Mouse (Mus musculus) CD4-positive naive resting alpha-beta T cell, adult 76 days (primary cell): Measurements from ENCODE around the gene Jakmip3. TPM values are rescaled to one million over a fixed set of nuclear protein-coding genes. Genes with fewer than 3 reads are reported as not detected.

Experiments used
- total RNA-seq: library from RNA; stranded (reverse); gene quantifications from one replicate; pipeline ENCODE4 v1.2.4, GENCODE M21; 2023

Gene Jakmip3
- total RNA-seq, result not detected

GRCm38 (mm10) chr7:138940612-138941461 lies at the start of gene Jakmip3:
Jakmip3 (plus strand) TSS chr7:138940730.

DNA sequence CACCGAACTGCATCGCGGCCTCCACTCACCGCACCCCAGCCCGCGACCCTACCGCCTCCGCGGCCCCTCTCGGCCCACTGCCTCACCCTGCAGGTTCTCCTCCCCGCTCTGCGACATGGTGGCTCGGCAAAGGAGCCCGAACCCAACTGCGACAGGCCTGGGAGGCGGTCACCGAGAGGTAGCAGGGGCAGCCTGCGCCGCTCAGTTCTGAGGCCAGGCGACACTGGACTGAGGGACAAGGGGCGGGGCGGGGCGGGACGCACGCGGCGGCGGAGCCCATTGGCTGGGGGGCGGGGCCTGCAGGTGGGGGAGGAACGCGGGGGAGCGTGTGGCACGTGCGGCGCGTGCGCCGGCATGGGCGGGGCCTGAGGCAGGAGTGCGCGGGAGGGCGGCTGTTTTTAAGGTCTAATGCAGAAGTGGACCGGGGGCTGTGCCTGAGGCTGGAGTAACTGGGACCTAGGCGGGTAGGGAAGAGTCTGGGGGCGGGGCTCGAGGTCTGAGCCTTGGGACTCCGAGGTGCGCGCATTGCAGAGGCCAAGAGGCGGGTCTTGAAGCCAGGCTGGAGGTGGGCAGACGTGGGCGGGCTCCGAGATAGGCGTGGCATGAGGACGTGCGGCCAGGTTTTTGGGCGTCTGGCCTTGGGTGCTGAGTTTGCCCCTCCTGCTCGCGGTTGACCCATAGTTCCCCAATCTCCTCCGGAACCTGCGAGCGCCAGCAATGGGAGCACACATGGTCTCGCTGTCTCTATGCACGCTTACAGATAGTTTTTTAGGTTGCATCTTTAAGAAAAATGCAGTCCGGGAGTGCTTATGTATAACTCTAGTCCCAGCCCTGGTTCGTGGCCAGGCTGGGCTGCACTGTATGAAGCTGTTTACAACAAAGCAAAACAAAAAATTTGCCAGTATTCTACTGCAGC lies 31.0 kb upstream of the Jakmip3 start, which contains the start of gene Bnip3:
Gene Bnip3 (minus strand): TSS at position 243 of the 916 bp plus-strand sequence.

GRCm38 (mm10) chr7:139085629-139086194 lies 145.2 kb downstream of the Jakmip3 start, which contains the start of gene Dpysl4:
Dpysl4 (plus strand) TSS chr7:139086001.

Other genes starting within 250 kb of the Jakmip3 start
- 79.8 TPM for gene Ppp2r2d, start 94.7 kb upstream of the Jakmip3 start, total RNA-seq
- gene Mapk1ip1, start 94.5 kb upstream of the Jakmip3 start, total RNA-seq, result 47.4 TPM
- gene Bnip3, start 31.2 kb upstream of the Jakmip3 start, total RNA-seq, result 3.5 TPM
- not detected for gene Dpysl4, start 145.3 kb downstream of the Jakmip3 start, total RNA-seq